ENCODE assay signal across 24 mouse cellular contexts in the genomic region with DNA sequence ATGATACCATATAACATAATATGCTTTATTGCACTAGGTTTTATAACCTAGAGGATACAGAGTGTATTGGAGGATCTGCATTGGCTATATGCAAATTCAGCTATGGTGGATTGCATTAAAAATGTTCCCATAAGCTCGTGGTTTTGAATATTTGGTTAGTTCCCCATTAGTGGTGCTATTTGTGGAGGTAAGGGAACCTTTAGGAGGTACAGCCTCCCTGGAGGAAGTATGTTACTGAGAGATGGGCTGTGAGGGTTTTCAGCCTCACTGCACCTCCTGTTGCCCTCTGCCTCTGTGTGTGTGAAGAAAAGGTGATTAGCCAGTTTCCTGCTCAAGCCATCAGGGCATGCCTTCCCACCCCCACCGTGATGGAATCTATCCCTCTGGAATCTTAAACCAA.
DNase-seq lines count a peak whose midpoint lies in the region; ATAC-seq lines count a peak whose summit lies in the region.
"Had no signal": no experiment of that assay in that cellular context is flagged by ENCODE, and none has a peak within 500 bp of the region (broad histone marks: within the 10 kb centered on the region; RNA-seq: fewer than 3 reads in every experiment).

No protein-coding gene starts in this region.

- DNase-seq in embryo, embryonic 10 days (ENCODE audit: low spot score): peak; percentile 3
- DNase-seq in embryo, embryonic 10.5 days (ENCODE audit: low spot score): no peak
- DNase-seq in A20 (ENCODE audit: low read depth, low spot score): peak; percentile 77
- DNase-seq in splenic B cell, adult 2 months (ENCODE audit: low read depth, low spot score): peak; percentile 56
- no peak for DNase-seq in lung, postnatal 25 days (ENCODE audit: low spot score)
- DNase-seq in frontal cortex, postnatal 14 days (ENCODE audit: low spot score in 2 of 2): no peak
- DNase-seq: adrenal gland, adult 8-10 months; adrenal gland, postnatal 25 days; cerebellum, adult 11-12 months; cerebellum, adult 8-10 months; cerebellum, postnatal 10 days; cerebellum, postnatal 36 days; embryo, embryonic 11 days; gastrocnemius, postnatal 14 days; heart, adult 11 months had no signal

- no peaks in the 10 kb centered on the region for H3K27me3 ChIP-seq in splenic B cell, adult 2 months (ENCODE audit: control insufficient read depth, insufficient read depth, low read length, poor library complexity, severe bottlenecking)
- H3K27me3 ChIP-seq: forebrain, embryonic 12.5 days; forebrain, embryonic 15.5 days had no signal

- H3K36me3 ChIP-seq in splenic B cell, adult 2 months (ENCODE audit: control insufficient read depth, insufficient read depth, low read length, poor library complexity, severe bottlenecking): no peaks in the 10 kb centered on the region
- H3K36me3 ChIP-seq: embryonic facial prominence, embryonic 10.5 days; embryonic facial prominence, embryonic 13.5 days; forebrain, embryonic 12.5 days; forebrain, embryonic 15.5 days; hindbrain, embryonic 10.5 days had no signal

- peak; percentile 39; the same call in 1 of the 2 replicates for ATAC-seq in common myeloid progenitor, adult 5-6 weeks (replicated peaks; ENCODE audit: low read depth, poor library complexity, severe bottlenecking)
- ATAC-seq: activated CD4-positive, CD25-positive, alpha-beta regulatory T cell, adult 4 months; CD4-positive, CD25-positive, alpha-beta regulatory T cell, adult 4 months; inflammation-experienced regulatory T-cells, adult 6 months had no signal

Comparison
In these comparisons a context has a peak if more than half of its experiments do, and no peak if none do; other contexts are left out.
1. DNase-seq: peak in embryo, embryonic 10 days (single experiment), A20 (single experiment) and splenic B cell, adult 2 months (single experiment); none in embryo, embryonic 10.5 days (single experiment), lung, postnatal 25 days (single experiment) and frontal cortex, postnatal 14 days (0 of 2).